8 mouse cellular contexts compared by ENCODE assay signal in genomic region chr14:118982429-118983045, GRCm38 (mm10). TPM values are rescaled to one million over a fixed set of nuclear protein-coding genes. Genes with fewer than 3 reads are reported as not detected.
DNase-seq lines count a peak whose midpoint lies in the region; ATAC-seq and TF ChIP-seq lines count a peak whose summit lies in the region.
"Not testable (repeated sequence)": the region's sequence is repeated elsewhere in the genome, so short reads cannot be mapped to it uniquely, and the experiment has no call there.

No protein-coding gene starts in this region.

- H3K9ac ChIP-seq in ES-Bruce4 (ENCODE audit: low read depth, poor library complexity, severe bottlenecking); forebrain, embryonic 13.5 days; heart, embryonic 14.5 days (ENCODE audit: low read length); liver, embryonic 13.5 days: not testable (repeated sequence)

- H3K27me3 ChIP-seq in ES-Bruce4 (ENCODE audit: control insufficient read depth, insufficient read depth, low read length, poor library complexity, severe bottlenecking); forebrain, embryonic 13.5 days; heart, embryonic 14.5 days (ENCODE audit: control insufficient read depth, insufficient read depth, low read length); liver, embryonic 13.5 days: not testable (repeated sequence)

- not testable (repeated sequence) for TF ChIP-seq CTCF in ES-Bruce4 (IDR thresholded peaks at IDR 0.05; ENCODE audit: low read depth, low read length)

- H3K27ac ChIP-seq in ES-Bruce4 (ENCODE audit: insufficient read depth, low read length), result peak overlapping the region; percentile 84
- H3K27ac ChIP-seq in forebrain, embryonic 13.5 days, result peak overlapping the region; percentile 41; the same call in 1 of the 2 replicates
- peak overlapping the region; percentile 38 to 73 for H3K27ac ChIP-seq in heart, embryonic 14.5 days (replicated peaks in 1 of 2; ENCODE audit: control insufficient read depth in 1 of 2, insufficient read depth in 1 of 2, low read depth in 2 of 2, low read length in 2 of 2)
- H3K27ac ChIP-seq in liver, embryonic 13.5 days, result 0 out of 2 replicates have a peak overlapping the region, but pooled peaks have one; percentile 6

- H3K4me2 ChIP-seq in forebrain, embryonic 13.5 days; heart, embryonic 14.5 days (ENCODE audit: low read length); liver, embryonic 13.5 days: not testable (repeated sequence)

- not testable (repeated sequence) for TF ChIP-seq POLR2A in ES-Bruce4 (IDR thresholded peaks at IDR 0.05; ENCODE audit: insufficient read depth, low read length)

- not testable (repeated sequence) for ATAC-seq in forebrain, embryonic 13.5 days; liver, embryonic 13.5 days (ENCODE audit: low read depth)
- ATAC-seq in heart, embryonic 14.5 days (ENCODE audit: insufficient number of reproducible peaks, insufficient read depth, low FRiP score, low read depth), result 0 out of 2 replicates have a peak, but pooled peaks have one; percentile 70
- ATAC-seq in inflammation-experienced regulatory T-cells, adult 6 months, result peak; percentile 85
- ATAC-seq in megakaryocyte-erythroid progenitor cell, adult 5-6 weeks (replicated peaks; ENCODE audit: low FRiP score, low TSS enrichment, poor library complexity, severe bottlenecking), result peak; percentile 56

- 70% methylated on average over 6 of the region's 11 CpGs for WGBS in forebrain, embryonic 13.5 days
- 65% methylated on average over 11 of the region's 11 CpGs for WGBS in heart, embryonic 14.5 days
- 52% methylated on average over 8 of the region's 11 CpGs for WGBS in liver, embryonic 13.5 days (ENCODE audit: insufficient replicate concordance)

- not testable (repeated sequence) for H3K4me3 ChIP-seq in ES-Bruce4 (ENCODE audit: low read depth, low read length); forebrain, embryonic 13.5 days; heart, embryonic 14.5 days (ENCODE audit: control insufficient read depth in 1 of 2, insufficient read depth in 1 of 2, low read depth in 1 of 2, low read length in 2 of 2); liver, embryonic 13.5 days (replicated peaks)

- not testable (repeated sequence) for DNase-seq in liver, embryonic 13.5 days
- DNase-seq in right cerebral cortex, postnatal 14 days, result peak; percentile 19
- DNase-seq in thymus, postnatal 25 days, result peak; percentile 54

- H3K9me3 ChIP-seq in ES-Bruce4 (replicated peaks; ENCODE audit: control insufficient read depth, insufficient read depth, low read length, poor library complexity, severe bottlenecking); forebrain, embryonic 13.5 days (replicated peaks); heart, embryonic 14.5 days (ENCODE audit: control insufficient read depth, low read length); liver, embryonic 13.5 days (replicated peaks): not testable (repeated sequence)

- TF ChIP-seq EP300 in ES-Bruce4 (IDR thresholded peaks at IDR 0.05; ENCODE audit: insufficient read depth, low read depth, low read length), result not testable (repeated sequence)

- not testable (repeated sequence) for H3K4me1 ChIP-seq in ES-Bruce4 (ENCODE audit: control insufficient read depth, insufficient read depth, low read length); forebrain, embryonic 13.5 days; heart, embryonic 14.5 days (ENCODE audit: control insufficient read depth in 2 of 2, insufficient read depth in 2 of 2, low read length in 2 of 2)
- H3K4me1 ChIP-seq in liver, embryonic 13.5 days (replicated peaks), result peaks cover 18% of the 10 kb centered on the region

- H3K36me3 ChIP-seq in ES-Bruce4 (ENCODE audit: control insufficient read depth, insufficient read depth, low read length, poor library complexity, severe bottlenecking), result not testable (repeated sequence)
- H3K36me3 ChIP-seq in forebrain, embryonic 13.5 days (ENCODE audit: poor library complexity, severe bottlenecking), result peaks cover 53% of the 10 kb centered on the region
- H3K36me3 ChIP-seq in heart, embryonic 14.5 days (ENCODE audit: control insufficient read depth, insufficient read depth, low read length), result peaks cover 63% of the 10 kb centered on the region
- H3K36me3 ChIP-seq in liver, embryonic 13.5 days, result peaks cover 28% of the 10 kb centered on the region

RNA-seq across cellular contexts. Expression of gene Dnajc3, which starts 44.8 kb away (rescaled TPM):
- polyA plus RNA-seq in ES-Bruce4 (2011; ENCODE audit: insufficient read depth, insufficient read length, low read depth, missing spikeins), result 32.4 and 33.2 TPM in 2 replicates
- polyA plus RNA-seq in forebrain, embryonic 13.5 days (2015; fragmentation: Nextera tagmentation; extraction: Ambion mirVana), result 17.4 and 17.5 TPM in 2 replicates
- polyA plus RNA-seq in heart, embryonic 14.5 days (2014; fragmentation: Nextera tagmentation; extraction: Ambion mirVana), result 24.4 and 26.5 TPM in 2 replicates
- polyA plus RNA-seq in inflammation-experienced regulatory T-cells, adult 6 months (2017; shearing (Covaris generic)), result 10 to 100 TPM; 39.4 to 48.4 (median 39.7) TPM
- polyA plus RNA-seq in liver, embryonic 13.5 days (2015; fragmentation: Nextera tagmentation; extraction: Ambion mirVana), result 29.3 and 36.6 TPM in 2 replicates
- 21.3 and 26.6 TPM in 2 replicates for total RNA-seq in megakaryocyte-erythroid progenitor cell, adult 5-6 weeks (2014; fragmentation: Nextera tagmentation)
- total RNA-seq in megakaryocyte-erythroid progenitor cell, adult 5-6 weeks (2017), result 53.3 and 67.5 TPM in 2 replicates

RNA-seq across cellular contexts. Expression of gene Dzip1, which starts 57.3 kb away (rescaled TPM):
- 47.2 and 57.6 TPM in 2 replicates for polyA plus RNA-seq in ES-Bruce4 (2011; ENCODE audit: insufficient read depth, insufficient read length, low read depth, missing spikeins)
- polyA plus RNA-seq in forebrain, embryonic 13.5 days (2015; fragmentation: Nextera tagmentation; extraction: Ambion mirVana), result 27.2 and 28.1 TPM in 2 replicates
- polyA plus RNA-seq in heart, embryonic 14.5 days (2014; fragmentation: Nextera tagmentation; extraction: Ambion mirVana), result 6.8 and 7.3 TPM in 2 replicates
- polyA plus RNA-seq in inflammation-experienced regulatory T-cells, adult 6 months (2017; shearing (Covaris generic)), result 10 to 100 TPM in 2 of 3 experiments, 1 to 10 TPM in 1; 5.0 to 17.5 (median 11.8) TPM
- 2.1 and 2.6 TPM in 2 replicates for polyA plus RNA-seq in liver, embryonic 13.5 days (2015; fragmentation: Nextera tagmentation; extraction: Ambion mirVana)
- 3.8 and 5.6 TPM in 2 replicates for total RNA-seq in megakaryocyte-erythroid progenitor cell, adult 5-6 weeks (2014; fragmentation: Nextera tagmentation)
- 0.76 and 2.8 TPM in 2 replicates for total RNA-seq in megakaryocyte-erythroid progenitor cell, adult 5-6 weeks (2017)

Comparison
In these comparisons a context has a peak if more than half of its experiments do, and no peak if none do; other contexts are left out.
1. H3K27ac ChIP-seq: peak in every context shown above with its lines; median percentile 84 in ES-Bruce4; 56 in heart, embryonic 14.5 days; 41 in forebrain, embryonic 13.5 days; 6 in liver, embryonic 13.5 days.